Mouse (Mus musculus): ENCODE results near the gene Crhr1. TPM values are rescaled to one million over a fixed set of nuclear protein-coding genes. Genes with fewer than 3 reads are reported as not detected.

Gene Crhr1
- polyA plus RNA-seq, 1 experiment: not detected

GRCm38 (mm10) chr11:104131756-104132155 lies 899 bp upstream of the Crhr1 start:
- H3K36me3 ChIP-seq (ENCODE audit: control insufficient read depth, insufficient read depth, low read length): no peaks in the 10 kb centered on the region
- H3K4me3 ChIP-seq (ENCODE audit: low read depth, low read length): no peak overlapping the region
- peaks cover 22% of the 10 kb centered on the region for H3K27me3 ChIP-seq (ENCODE audit: control insufficient read depth, insufficient read depth, low read length)
- H3K4me1 ChIP-seq (ENCODE audit: control insufficient read depth, insufficient read depth, insufficient read length, low read length): no peaks in the 10 kb centered on the region
- no peak overlapping the region for H3K27ac ChIP-seq (ENCODE audit: insufficient read depth, low read depth, low read length)
- TF ChIP-seq CTCF (IDR thresholded peaks at IDR 0.05; ENCODE audit: extremely low read depth, insufficient read length, insufficient replicate concordance, low read depth, low read length) (peak; percentile 16; the same call in 1 of the 2 replicates), POLR2A (IDR thresholded peaks at IDR 0.05; ENCODE audit: low read depth, low read length) (no peak)
- WGBS: 4% methylated on average over 21 of the region's 21 CpGs

- no peak overlapping the region for H3K4me3 ChIP-seq (ENCODE audit: low read depth, low read length)
- 3% methylated on average over 47 of the region's 47 CpGs for WGBS
- H3K27me3 ChIP-seq (ENCODE audit: control insufficient read depth, insufficient read depth, low read length): peaks cover 22% of the 10 kb centered on the region
- no peaks in the 10 kb centered on the region for H3K36me3 ChIP-seq (ENCODE audit: control insufficient read depth, insufficient read depth, low read length)
- H3K27ac ChIP-seq (ENCODE audit: insufficient read depth, low read depth, low read length): no peak overlapping the region
- TF ChIP-seq CTCF (IDR thresholded peaks at IDR 0.05; ENCODE audit: extremely low read depth, insufficient read length, insufficient replicate concordance, low read depth, low read length): no peak
- no peak for TF ChIP-seq POLR2A (IDR thresholded peaks at IDR 0.05; ENCODE audit: low read depth, low read length)
- H3K4me1 ChIP-seq (ENCODE audit: control insufficient read depth, insufficient read depth, insufficient read length, low read length): no peaks in the 10 kb centered on the region
These were observed 858 bp downstream of the Crhr1 start for GRCm38 (mm10) chr11:104133442-104133983.

- Histone ChIP-seq H3K27me3 (ENCODE audit: control insufficient read depth, insufficient read depth, low read length) (no peaks in the 10 kb centered on the region; the same call in 1 of the 2 replicates), H3K36me3 (ENCODE audit: control insufficient read depth, insufficient read depth, low read length) (no peaks in the 10 kb centered on the region), H3K27ac (ENCODE audit: insufficient read depth, low read depth, low read length) (no peak overlapping the region), H3K4me3 (ENCODE audit: low read depth, low read length) (no peak overlapping the region), H3K4me1 (ENCODE audit: control insufficient read depth, insufficient read depth, insufficient read length, low read length) (no peaks in the 10 kb centered on the region)
- TF ChIP-seq CTCF (IDR thresholded peaks at IDR 0.05; ENCODE audit: extremely low read depth, insufficient read length, insufficient replicate concordance, low read depth, low read length): no peak
- no peak for TF ChIP-seq POLR2A (IDR thresholded peaks at IDR 0.05; ENCODE audit: low read depth, low read length)
- WGBS: 62% methylated on average over 3 of the region's 3 CpGs
These were observed 6.3 kb downstream of the Crhr1 start for GRCm38 (mm10) chr11:104138976-104139375.

GRCm38 (mm10) chr11:104144930-104145329 lies 12.3 kb downstream of the Crhr1 start:
- Histone ChIP-seq H3K36me3 (ENCODE audit: control insufficient read depth, insufficient read depth, low read length) (no peaks in the 10 kb centered on the region), H3K4me3 (ENCODE audit: low read depth, low read length) (no peak overlapping the region), H3K27me3 (ENCODE audit: control insufficient read depth, insufficient read depth, low read length) (no peaks in the 10 kb centered on the region), H3K27ac (ENCODE audit: insufficient read depth, low read depth, low read length) (no peak overlapping the region), H3K4me1 (ENCODE audit: control insufficient read depth, insufficient read depth, insufficient read length, low read length) (no peaks in the 10 kb centered on the region)
- 91% methylated on average over 1 of the region's 1 CpGs for WGBS
- TF ChIP-seq CTCF (IDR thresholded peaks at IDR 0.05; ENCODE audit: extremely low read depth, insufficient read length, insufficient replicate concordance, low read depth, low read length) (no peak), POLR2A (IDR thresholded peaks at IDR 0.05; ENCODE audit: low read depth, low read length) (no peak)

- TF ChIP-seq POLR2A (IDR thresholded peaks at IDR 0.05; ENCODE audit: low read depth, low read length) (no peak), CTCF (IDR thresholded peaks at IDR 0.05; ENCODE audit: extremely low read depth, insufficient read length, insufficient replicate concordance, low read depth, low read length) (no peak)
These were observed 16.1 kb downstream of the Crhr1 start for GRCm38 (mm10) chr11:104148787-104149186.

GRCm38 (mm10) chr11:104150911-104151310 lies 18.3 kb downstream of the Crhr1 start:
- Histone ChIP-seq H3K27me3 (ENCODE audit: control insufficient read depth, insufficient read depth, low read length) (no peaks in the 10 kb centered on the region), H3K4me3 (ENCODE audit: low read depth, low read length) (no peak overlapping the region), H3K4me1 (ENCODE audit: control insufficient read depth, insufficient read depth, insufficient read length, low read length) (no peaks in the 10 kb centered on the region), H3K27ac (ENCODE audit: insufficient read depth, low read depth, low read length) (no peak overlapping the region), H3K36me3 (ENCODE audit: control insufficient read depth, insufficient read depth, low read length) (no peaks in the 10 kb centered on the region)
- no peak for TF ChIP-seq CTCF (IDR thresholded peaks at IDR 0.05; ENCODE audit: extremely low read depth, insufficient read length, insufficient replicate concordance, low read depth, low read length)
- TF ChIP-seq POLR2A (IDR thresholded peaks at IDR 0.05; ENCODE audit: low read depth, low read length): no peak
- 76% methylated on average over 5 of the region's 5 CpGs for WGBS

More at GRCm38 (mm10) chr11:104148787-104149186, 16.1 kb downstream of the Crhr1 start:
- H3K36me3 ChIP-seq (ENCODE audit: control insufficient read depth, insufficient read depth, low read length): no peaks in the 10 kb centered on the region
- H3K27me3 ChIP-seq (ENCODE audit: control insufficient read depth, insufficient read depth, low read length): no peaks in the 10 kb centered on the region
- WGBS: 71% methylated on average over 7 of the region's 7 CpGs
- H3K4me1 ChIP-seq (ENCODE audit: control insufficient read depth, insufficient read depth, insufficient read length, low read length): no peaks in the 10 kb centered on the region
- H3K27ac ChIP-seq (ENCODE audit: insufficient read depth, low read depth, low read length): no peak overlapping the region
- no peak overlapping the region for H3K4me3 ChIP-seq (ENCODE audit: low read depth, low read length)

GRCm38 (mm10) chr11:104154332-104154731 lies 21.7 kb downstream of the Crhr1 start:
- WGBS: 64% methylated on average over 4 of the region's 4 CpGs

More at GRCm38 (mm10) chr11:104154332-104154731, 21.7 kb downstream of the Crhr1 start:
- Histone ChIP-seq H3K27ac (ENCODE audit: insufficient read depth, low read depth, low read length) (no peak overlapping the region), H3K36me3 (ENCODE audit: control insufficient read depth, insufficient read depth, low read length) (no peaks in the 10 kb centered on the region), H3K27me3 (ENCODE audit: control insufficient read depth, insufficient read depth, low read length) (peaks cover 4% of the 10 kb centered on the region), H3K4me1 (ENCODE audit: control insufficient read depth, insufficient read depth, insufficient read length, low read length) (no peaks in the 10 kb centered on the region), H3K4me3 (ENCODE audit: low read depth, low read length) (no peak overlapping the region)
- no peak for TF ChIP-seq POLR2A (IDR thresholded peaks at IDR 0.05; ENCODE audit: low read depth, low read length)
- TF ChIP-seq CTCF (IDR thresholded peaks at IDR 0.05; ENCODE audit: extremely low read depth, insufficient read length, insufficient replicate concordance, low read depth, low read length): no peak
